ENCODE assay signal across 9 mouse cellular contexts in genomic region chr4:137396641-137397525, GRCm38 (mm10). TPM values are rescaled to one million over a fixed set of nuclear protein-coding genes. Genes with fewer than 3 reads are reported as not detected.
DNase-seq lines count a peak whose midpoint lies in the region.
"Had no signal": no experiment of that assay in that cellular context is flagged by ENCODE, and none has a peak within 500 bp of the region (broad histone marks: within the 10 kb centered on the region; RNA-seq: fewer than 3 reads in every experiment).

No protein-coding gene starts in this region.

- DNase-seq in urinary bladder, adult 18-20 months (ENCODE audit: low spot score in 2 of 2) = peak; percentile 17 to 68
- no peak for DNase-seq in urinary bladder, postnatal 10 days (ENCODE audit: low spot score)
- peak; percentile 76 for DNase-seq in cerebellum, adult 11-12 months
- peak; percentile 48 to 61 for DNase-seq in heart, postnatal 14 days
- DNase-seq in urinary bladder, postnatal 25 days (ENCODE audit: low spot score) = peak; percentile 33
- DNase-seq in embryo, embryonic 10 days (ENCODE audit: low spot score) = no peak
- DNase-seq in layer of hippocampus, postnatal 25 days (ENCODE audit: extremely low spot score in 1 of 2, low spot score in 1 of 2) = no peak
- DNase-seq in right cerebral cortex, postnatal 14 days = no peak

- intact Hi-C loops in heart, postnatal 14 days (cut with DNase I) = loop anchor here (5.0 to 10.0 kb wide), 3 partner anchors 190 to 312 kb away; no protein-coding TSS in a partner anchor

RNA-seq across cellular contexts. Expression of gene Cela3a, which starts 12.7 kb away (rescaled TPM):
- total RNA-seq in heart, postnatal 14 days (2021) = not detected
- not detected for total RNA-seq in layer of hippocampus, postnatal 25 days (2021)
- total RNA-seq: hematopoietic stem cell, adult 5-6 weeks had no signal

RNA-seq across cellular contexts. Expression of gene Cela3b, which starts 33.5 kb away (rescaled TPM):
- total RNA-seq in heart, postnatal 14 days (2021) = not detected
- total RNA-seq in layer of hippocampus, postnatal 25 days (2021) = not detected
- total RNA-seq: hematopoietic stem cell, adult 5-6 weeks had no signal

RNA-seq across cellular contexts. Expression of gene Cdc42, which starts 39.4 kb away (rescaled TPM):
- 100 to 1,000 TPM; 182 to 187 TPM for total RNA-seq in heart, postnatal 14 days (2021)
- 100 to 1,000 TPM; 307 to 339 TPM for total RNA-seq in layer of hippocampus, postnatal 25 days (2021)

RNA-seq across cellular contexts. Expression of gene 1700013G24Rik, which starts 56.2 kb away (rescaled TPM):
- total RNA-seq in heart, postnatal 14 days (2021) = not detected
- total RNA-seq in layer of hippocampus, postnatal 25 days (2021) = not detected
- total RNA-seq: hematopoietic stem cell, adult 5-6 weeks had no signal

Comparison
In these comparisons a context has a peak if more than half of its experiments do, and no peak if none do; other contexts are left out.
1. DNase-seq: peak in urinary bladder, adult 18-20 months (2 of 2), cerebellum, adult 11-12 months (single experiment), heart, postnatal 14 days (2 of 2) and urinary bladder, postnatal 25 days (single experiment); none in urinary bladder, postnatal 10 days (single experiment), embryo, embryonic 10 days (single experiment), layer of hippocampus, postnatal 25 days (0 of 2) and right cerebral cortex, postnatal 14 days (single experiment).